Mouse (Mus musculus): ENCODE results near the gene Mrps5. TPM values are rescaled to one million over a fixed set of nuclear protein-coding genes. Genes with fewer than 3 reads are reported as not detected.

Gene Mrps5
- 141 and 149 TPM in 2 replicates for polyA plus RNA-seq (2016; fragmentation: Nextera tagmentation; extraction: Ambion mirVana)

- Histone ChIP-seq H3K9me3 (replicated peaks) (no peaks in the 10 kb centered on the region), H3K36me3 (peaks cover 12% of the 10 kb centered on the region; the same call in 1 of the 2 replicates), H3K4me1 (peaks cover 28% of the 10 kb centered on the region), H3K4me2 (replicated peaks) (peak within 1 kb of the TSS; percentile 73), H3K27ac (peak within 1 kb of the TSS; percentile 93), H3K27me3 (no peaks in the 10 kb centered on the region), H3K9ac (peak within 1 kb of the TSS; percentile 81), H3K4me3 (peak within 1 kb of the TSS; percentile 88)
- peak; percentile 81 for ATAC-seq (ENCODE audit: low FRiP score)
- 6% methylated on average over 39 of the region's 39 CpGs for WGBS
These were observed at the start of gene Mrps5, which contains the start of gene Zfp661 for GRCm38 (mm10) chr2:127586694-127587513. TSS of gene Mrps5 (plus strand) at chr2:127587222. TSS of gene Zfp661 (minus strand) at chr2:127587094.

DNA sequence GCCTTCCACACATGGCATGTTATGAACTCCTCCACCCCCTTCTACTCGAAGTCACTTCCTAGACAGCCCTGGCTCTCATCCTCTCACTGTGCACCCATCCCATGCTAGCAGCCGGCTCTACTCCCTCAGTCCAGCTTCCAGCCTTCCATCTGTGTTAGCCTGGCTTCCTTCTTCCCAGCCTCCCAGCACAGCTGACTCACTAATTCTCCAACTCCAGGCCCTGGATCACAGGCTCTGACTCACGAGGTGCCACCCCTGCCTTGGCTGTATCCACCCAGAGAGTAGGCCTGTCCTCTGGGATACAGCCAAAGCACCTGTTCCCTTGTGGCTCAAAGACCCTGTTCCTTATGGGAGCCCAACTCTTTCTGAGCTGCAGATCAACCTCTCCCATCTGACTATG lies 49.5 kb upstream of the Mrps5 start:
- H3K36me3 ChIP-seq = no peaks in the 10 kb centered on the region
- H3K4me3 ChIP-seq = no peak overlapping the region
- no peak for ATAC-seq (ENCODE audit: low FRiP score)
- no peak overlapping the region for H3K9ac ChIP-seq
- peaks cover 52% of the 10 kb centered on the region for H3K27me3 ChIP-seq
- H3K4me2 ChIP-seq (replicated peaks) = no peak overlapping the region
- H3K27ac ChIP-seq = no peak overlapping the region
- 76% methylated on average over 3 of the region's 3 CpGs for WGBS
- no peaks in the 10 kb centered on the region for H3K9me3 ChIP-seq (replicated peaks)
- H3K4me1 ChIP-seq = peaks cover 5% of the 10 kb centered on the region; the same call in 1 of the 2 replicates

DNA sequence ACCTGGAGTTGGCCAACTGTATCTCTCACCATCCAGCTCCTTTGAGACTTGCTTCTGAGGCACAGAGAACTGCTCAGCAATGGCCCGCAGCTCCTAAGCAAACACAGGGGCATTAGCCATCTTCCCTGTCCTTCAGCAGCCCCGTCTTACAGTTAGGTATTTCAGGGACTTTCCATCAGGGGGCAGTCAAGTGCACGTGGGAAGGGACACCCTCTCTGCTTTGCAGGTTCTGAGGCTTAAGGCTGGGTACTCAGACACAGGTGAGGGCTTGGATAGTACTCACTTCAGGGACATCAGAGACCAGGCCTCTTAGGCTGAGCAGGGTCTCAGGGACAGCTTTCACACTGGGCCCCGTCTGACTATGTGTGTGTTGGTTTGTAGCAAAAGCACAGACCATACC lies 47.5 kb upstream of the Mrps5 start:
- Histone ChIP-seq H3K27me3 (peaks cover 60% of the 10 kb centered on the region), H3K4me2 (replicated peaks) (no peak overlapping the region), H3K27ac (no peak overlapping the region), H3K4me1 (peaks cover 5% of the 10 kb centered on the region; the same call in 1 of the 2 replicates), H3K4me3 (no peak overlapping the region), H3K9ac (no peak overlapping the region), H3K9me3 (replicated peaks) (no peaks in the 10 kb centered on the region), H3K36me3 (no peaks in the 10 kb centered on the region)
- ATAC-seq (ENCODE audit: low FRiP score) = no peak
- WGBS = 28% methylated on average over 4 of the region's 4 CpGs

DNA sequence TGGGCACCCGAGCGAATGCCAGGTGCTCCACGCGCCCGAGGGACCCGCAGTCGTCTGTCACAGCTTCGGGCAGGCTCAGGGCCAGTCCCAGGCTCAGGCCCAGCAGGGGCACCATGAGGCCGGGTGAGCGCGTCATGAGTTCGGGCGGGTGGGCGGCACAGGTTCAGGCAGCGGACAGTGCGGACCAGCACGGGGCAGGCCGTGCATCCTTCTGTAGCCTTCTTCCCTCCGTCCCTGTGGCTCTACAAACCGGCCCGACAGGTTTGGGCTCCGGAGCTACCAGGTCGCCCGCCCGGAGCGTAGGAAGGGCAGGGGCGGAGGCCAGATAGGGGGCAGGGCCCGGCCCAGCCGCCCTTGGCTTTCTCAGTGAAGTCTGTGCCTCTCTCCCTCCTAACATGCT lies 45.8 kb upstream of the Mrps5 start, which contains the start of gene Prom2:
Prom2 (minus strand) TSS at position 283 of the 400 bp plus-strand sequence.
- H3K4me1 ChIP-seq = peaks cover 5% of the 10 kb centered on the region; the same call in 1 of the 2 replicates
- H3K4me2 ChIP-seq (replicated peaks) = peak within 1 kb of the TSS; percentile 38
- no peak within 1 kb of the TSS for H3K9ac ChIP-seq
- H3K9me3 ChIP-seq (replicated peaks) = no peaks in the 10 kb centered on the region
- H3K27ac ChIP-seq = no peak within 1 kb of the TSS
- H3K27me3 ChIP-seq = peaks cover 60% of the 10 kb centered on the region
- 3% methylated on average over 29 of the region's 29 CpGs for WGBS
- ATAC-seq (ENCODE audit: low FRiP score) = no peak
- H3K4me3 ChIP-seq = peak within 1 kb of the TSS; percentile 2; the same call in 1 of the 2 replicates
- no peaks in the 10 kb centered on the region for H3K36me3 ChIP-seq

- Histone ChIP-seq H3K36me3 (no peaks in the 10 kb centered on the region), H3K9ac (no peak overlapping the region), H3K27me3 (peaks cover 60% of the 10 kb centered on the region), H3K4me2 (replicated peaks) (no peak overlapping the region), H3K27ac (no peak overlapping the region), H3K4me1 (peaks cover 5% of the 10 kb centered on the region; the same call in 1 of the 2 replicates), H3K9me3 (replicated peaks) (no peaks in the 10 kb centered on the region), H3K4me3 (no peak overlapping the region)
- ATAC-seq (ENCODE audit: low FRiP score) = no peak
- WGBS = 80% methylated on average over 2 of the region's 2 CpGs
These were observed 45.3 kb upstream of the Mrps5 start for GRCm38 (mm10) chr2:127541697-127542096.

DNA sequence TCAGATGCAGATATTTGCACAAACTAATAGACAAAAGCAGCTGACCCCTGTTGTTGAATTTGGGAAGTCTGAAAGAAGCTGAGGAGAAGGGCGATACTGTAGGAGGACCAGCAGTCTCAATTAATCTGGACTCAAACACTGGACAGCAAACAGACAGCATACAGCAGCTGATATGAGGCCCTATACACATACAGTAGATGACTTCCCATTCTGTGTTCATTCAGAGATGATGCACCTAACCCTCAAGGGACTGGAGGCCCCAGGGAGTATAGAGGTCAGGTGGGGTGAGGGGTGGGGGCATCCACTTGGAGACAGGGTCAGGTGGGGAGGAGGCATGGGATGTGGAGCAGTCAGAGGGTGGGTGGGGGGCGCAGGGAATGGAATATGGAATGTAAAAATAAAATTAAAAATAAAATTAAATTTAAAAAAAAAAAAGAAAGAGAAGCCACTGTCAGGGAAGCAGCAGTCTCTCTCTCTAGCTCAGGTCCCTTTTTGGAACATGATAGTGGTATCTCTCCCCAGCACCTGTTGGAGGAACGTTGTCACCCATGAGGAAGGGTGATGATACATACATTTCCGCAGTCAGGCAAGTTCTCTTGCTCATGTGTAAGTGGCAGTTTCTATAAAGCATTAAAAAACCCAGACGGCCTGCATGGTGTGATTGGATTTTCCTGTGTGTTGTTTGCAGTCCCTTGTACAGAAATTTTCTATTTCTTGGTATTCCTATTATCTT lies 38.5 kb upstream of the Mrps5 start:
- H3K27me3 ChIP-seq = peaks cover 2% of the 10 kb centered on the region
- H3K9ac ChIP-seq = no peak overlapping the region
- 81% methylated on average over 5 of the region's 5 CpGs for WGBS
- H3K4me3 ChIP-seq = no peak overlapping the region
- ATAC-seq (ENCODE audit: low FRiP score) = no peak
- no peak overlapping the region for H3K4me2 ChIP-seq (replicated peaks)
- no peaks in the 10 kb centered on the region for H3K4me1 ChIP-seq
- no peaks in the 10 kb centered on the region for H3K36me3 ChIP-seq
- no peaks in the 10 kb centered on the region for H3K9me3 ChIP-seq (replicated peaks)
- H3K27ac ChIP-seq = no peak overlapping the region

DNA sequence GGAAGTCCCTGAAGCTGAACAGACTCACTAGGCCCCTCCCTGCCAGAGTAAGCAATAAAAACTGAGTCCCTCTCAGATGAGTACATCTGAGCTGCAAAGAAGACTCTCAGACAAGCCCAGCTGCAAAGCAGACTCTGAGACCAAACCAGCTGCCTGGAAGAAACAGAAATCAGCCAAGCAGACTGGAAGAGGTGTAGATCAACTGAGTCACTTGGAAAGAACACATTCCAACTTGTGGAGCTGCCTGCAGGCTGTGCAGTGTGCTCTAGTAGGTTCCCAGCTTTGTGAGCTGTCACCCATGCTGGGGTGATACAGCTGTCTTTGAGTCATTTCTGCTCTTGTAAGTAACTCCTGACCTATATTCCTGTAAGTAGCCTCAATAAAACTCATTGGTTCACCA lies 37.3 kb upstream of the Mrps5 start:
- ATAC-seq (ENCODE audit: low FRiP score) = no peak
- H3K4me3 ChIP-seq = no peak overlapping the region
- no peak overlapping the region for H3K27ac ChIP-seq
- H3K4me1 ChIP-seq = no peaks in the 10 kb centered on the region
- H3K9ac ChIP-seq = no peak overlapping the region
- H3K36me3 ChIP-seq = no peaks in the 10 kb centered on the region
- H3K4me2 ChIP-seq (replicated peaks) = no peak overlapping the region
- no peaks in the 10 kb centered on the region for H3K9me3 ChIP-seq (replicated peaks)
- H3K27me3 ChIP-seq = no peaks in the 10 kb centered on the region; the same call in 1 of the 2 replicates

GRCm38 (mm10) chr2:127550446-127550845 lies 36.6 kb upstream of the Mrps5 start:
- WGBS = 62% methylated on average over 1 of the region's 1 CpGs
- Histone ChIP-seq H3K4me3 (no peak overlapping the region), H3K4me2 (replicated peaks) (no peak overlapping the region), H3K9me3 (replicated peaks) (no peaks in the 10 kb centered on the region), H3K27ac (no peak overlapping the region), H3K4me1 (no peaks in the 10 kb centered on the region), H3K9ac (no peak overlapping the region), H3K27me3 (no peaks in the 10 kb centered on the region; the same call in 1 of the 2 replicates), H3K36me3 (no peaks in the 10 kb centered on the region)
- ATAC-seq (ENCODE audit: low FRiP score) = no peak

DNA sequence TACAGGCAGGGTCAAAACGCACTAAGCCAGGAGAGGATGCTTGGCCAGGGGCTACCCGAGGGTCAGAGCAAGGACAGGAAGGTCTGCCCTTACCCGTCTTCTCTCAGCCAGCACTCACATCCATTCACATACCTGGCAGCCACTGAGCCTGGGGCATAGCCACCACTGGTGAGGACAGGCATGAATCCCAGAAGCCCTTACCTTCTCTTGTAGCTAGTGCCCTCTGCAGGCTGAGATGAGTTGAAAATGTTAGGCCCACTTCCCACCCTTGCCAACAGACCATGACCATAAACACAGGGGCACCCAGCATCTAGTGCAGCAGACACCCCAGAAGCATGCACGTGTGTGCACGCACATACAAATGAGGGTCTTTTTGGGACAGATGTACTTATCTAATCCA lies 35.9 kb upstream of the Mrps5 start:
- 46% methylated on average over 5 of the region's 5 CpGs for WGBS
- no peaks in the 10 kb centered on the region; the same call in 1 of the 2 replicates for H3K27me3 ChIP-seq
- no peak; the same call in 1 of the 2 replicates for ATAC-seq (ENCODE audit: low FRiP score)
- no peaks in the 10 kb centered on the region for H3K36me3 ChIP-seq
- no peak overlapping the region for H3K27ac ChIP-seq
- H3K4me3 ChIP-seq = no peak overlapping the region
- H3K9ac ChIP-seq = no peak overlapping the region
- H3K4me2 ChIP-seq (replicated peaks) = no peak overlapping the region
- no peaks in the 10 kb centered on the region for H3K9me3 ChIP-seq (replicated peaks)
- H3K4me1 ChIP-seq = no peaks in the 10 kb centered on the region

GRCm38 (mm10) chr2:127559070-127559966 lies 27.7 kb upstream of the Mrps5 start:
- H3K9ac ChIP-seq = 0 out of 2 replicates have a peak overlapping the region, but pooled peaks have one; percentile 24

DNA sequence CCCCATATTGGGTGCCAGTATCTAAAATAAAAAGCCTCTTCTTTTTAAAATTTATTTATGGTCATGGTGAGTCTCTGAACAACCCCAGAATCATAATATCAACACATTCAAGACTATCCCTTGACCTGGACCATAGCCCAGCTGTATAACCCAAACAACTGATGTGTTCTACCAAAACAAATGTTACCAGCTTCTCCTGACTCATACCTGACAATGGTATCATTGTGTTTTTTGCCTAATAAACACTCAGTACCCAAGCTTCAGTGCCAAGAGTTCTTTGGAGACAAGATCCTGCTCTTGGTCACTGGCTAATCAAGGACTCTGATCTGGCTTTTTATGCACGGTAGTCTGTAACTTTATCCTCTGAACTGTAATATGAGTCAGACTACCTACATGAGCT lies 13.7 kb upstream of the Mrps5 start:
- Histone ChIP-seq H3K9ac (no peak overlapping the region), H3K4me2 (replicated peaks) (no peak overlapping the region), H3K4me1 (no peaks in the 10 kb centered on the region), H3K27ac (no peak overlapping the region), H3K36me3 (peaks cover 24% of the 10 kb centered on the region), H3K9me3 (replicated peaks) (peaks cover 7% of the 10 kb centered on the region; the same call in 1 of the 2 replicates), H3K4me3 (no peak overlapping the region), H3K27me3 (no peaks in the 10 kb centered on the region)
- WGBS = 69% methylated on average over 1 of the region's 1 CpGs
- no peak for ATAC-seq (ENCODE audit: low FRiP score)

More at GRCm38 (mm10) chr2:127559070-127559966, 27.7 kb upstream of the Mrps5 start:
- peak overlapping the region; percentile 45 for H3K4me2 ChIP-seq (replicated peaks)
- H3K4me1 ChIP-seq = peaks cover 4% of the 10 kb centered on the region
- ATAC-seq (ENCODE audit: low FRiP score) = peak; percentile 99
- 13% methylated on average over 18 of the region's 18 CpGs for WGBS
- H3K27me3 ChIP-seq = peaks cover 6% of the 10 kb centered on the region; the same call in 1 of the 2 replicates
- H3K36me3 ChIP-seq = no peaks in the 10 kb centered on the region
- H3K4me3 ChIP-seq = peak overlapping the region; percentile 23
- H3K27ac ChIP-seq = no peak overlapping the region
- H3K9me3 ChIP-seq (replicated peaks) = no peaks in the 10 kb centered on the region
